Mouse (Mus musculus) embryonic facial prominence, embryonic 14.5 days (tissue): ENCODE measurements around the gene Tmem165. TPM values are rescaled to one million over a fixed set of nuclear protein-coding genes. Genes with fewer than 3 reads are reported as not detected.

Source experiments
- ATAC-seq: fragments of 200-750 bp; cut with Nextera tagmentation; 2 replicates; pipeline ENCODE4 v1.8.0; 2017; ENCODE audit warnings: low read depth, moderate number of reproducible peaks, moderate TSS enrichment
- DNase-seq: peaks from one replicate; pipeline ENCODE4 v3.0.0-alpha.2; 2015; ENCODE audit warnings: low spot score
- H3K27ac ChIP-seq: fragments of 300-500 bp; sonication (generic); replicated peaks from 2 replicates; pipeline ENCODE4 v1.5.1; 2014; ENCODE audit warnings: low read depth, mild to moderate bottlenecking, low read length, moderate library complexity
- H3K27me3 ChIP-seq: fragments of 300-500 bp; sonication (generic); replicated peaks from 2 replicates; pipeline ENCODE4 v1.6.1; 2014; ENCODE audit warnings: low read length; ENCODE audit not compliant: control insufficient read depth, insufficient read depth
- H3K36me3 ChIP-seq: fragments of 300-500 bp; sonication (generic); 2 replicates; pipeline ENCODE4 v1.6.1; 2014; ENCODE audit warnings: low read length, mixed read lengths; ENCODE audit not compliant: control insufficient read depth, insufficient read depth
- H3K4me1 ChIP-seq: fragments of 300-500 bp; sonication (generic); 2 replicates; pipeline ENCODE4 v1.6.1; 2014; ENCODE audit warnings: antibody characterized with exemption, low read length; ENCODE audit not compliant: control insufficient read depth, insufficient read depth
- H3K4me2 ChIP-seq: fragments of 300-500 bp; sonication (generic); 2 replicates; pipeline ENCODE4 v1.6.1; 2014; ENCODE audit warnings: low read depth, mild to moderate bottlenecking, low read length, moderate library complexity, mixed read lengths
- H3K4me3 ChIP-seq: fragments of 300-500 bp; sonication (generic); 2 replicates; pipeline ENCODE4 v1.5.1; 2014; ENCODE audit warnings: low read depth, mild to moderate bottlenecking, low read length
- H3K9ac ChIP-seq: fragments of 300-500 bp; sonication (generic); 2 replicates; pipeline ENCODE4 v1.6.1; 2014; ENCODE audit warnings: low read depth, mild to moderate bottlenecking, low read length, moderate library complexity, mixed read lengths
- H3K9me3 ChIP-seq: fragments of 300-500 bp; sonication (generic); 2 replicates; pipeline ENCODE4 v1.6.1; 2016; ENCODE audit warnings: low read length; ENCODE audit not compliant: control insufficient read depth
- WGBS: fragments of 180-500 bp; shearing (Covaris S2); extraction: QIAGEN DNeasy Blood & Tissue Kit; methylation state at CpG from one replicate; pipeline ENCODE4 v1.1.7; 2014; 5-methylcytosine and 5-hydroxymethylcytosine counted together
- polyA plus RNA-seq: library from polyadenylated mRNA; unstranded; fragments of >200 nt; fragmentation: Nextera tagmentation; extraction: Ambion mirVana; gene quantifications from 2 replicates; pipeline ENCODE4 v1.2.1, GENCODE M21; 2014

Gene Tmem165
- polyA plus RNA-seq, 1 experiment from 2014 or later, result 126 TPM

DNA sequence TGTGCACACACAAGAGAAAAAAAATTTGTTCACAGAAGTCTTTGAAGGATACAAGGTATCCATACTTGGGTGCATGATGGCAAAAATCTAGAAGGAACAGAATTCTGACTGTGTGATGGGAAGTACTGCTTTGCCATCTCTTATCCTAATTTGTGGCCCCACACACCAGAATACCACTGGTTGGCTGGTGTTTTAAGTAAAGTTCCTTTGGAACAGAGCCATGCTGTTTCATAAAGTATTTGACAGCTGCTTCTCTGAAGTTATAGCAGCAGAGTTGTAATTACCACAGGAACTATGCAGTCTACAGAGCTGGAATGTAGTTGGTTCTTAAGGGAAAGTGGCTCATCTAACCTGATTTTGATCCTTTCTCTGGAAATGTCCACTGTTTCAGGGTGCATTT lies 9.4 kb downstream of the Tmem165 start:
- Histone ChIP-seq H3K27ac (no peak overlapping the region), H3K4me2 (no peak overlapping the region), H3K27me3 (no peaks in the 10 kb centered on the region), H3K36me3 (peaks cover 16% of the 10 kb centered on the region), H3K4me3 (no peak overlapping the region), H3K9me3 (no peaks in the 10 kb centered on the region), H3K4me1 (no peaks in the 10 kb centered on the region), H3K9ac (no peak overlapping the region)
- ATAC-seq (no peak), DNase-seq (no peak)

DNA sequence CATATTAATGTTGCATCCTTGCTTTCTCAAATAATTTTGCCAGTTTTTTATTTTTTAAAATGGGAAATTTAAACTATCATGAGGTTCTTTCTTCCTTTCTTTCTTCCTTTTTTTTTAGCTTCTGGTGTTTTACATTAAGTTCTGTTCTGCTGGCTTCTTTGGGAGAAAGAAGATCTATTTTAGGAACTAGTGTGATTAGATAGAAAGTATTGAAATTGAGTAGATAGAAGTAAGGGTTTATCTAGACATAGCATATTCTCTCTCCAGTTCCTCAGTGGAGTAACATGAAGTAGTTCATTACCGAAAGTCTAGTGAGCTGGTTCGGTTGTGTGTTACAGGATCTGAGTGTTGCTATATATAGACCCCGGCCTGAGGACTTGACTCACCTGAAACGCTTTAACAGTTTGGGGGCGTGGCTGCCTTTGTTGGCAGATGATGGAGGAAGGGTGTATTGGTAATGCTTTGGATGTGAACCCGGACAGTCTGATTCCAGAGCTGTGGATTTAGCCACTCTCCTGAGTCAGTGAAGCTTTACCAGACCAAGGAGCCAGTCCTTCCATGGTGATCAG lies 10.8 kb downstream of the Tmem165 start:
- Histone ChIP-seq H3K4me2 (no peak overlapping the region), H3K4me3 (no peak overlapping the region), H3K27ac (no peak overlapping the region), H3K9me3 (no peaks in the 10 kb centered on the region), H3K9ac (no peak overlapping the region), H3K36me3 (peaks cover 23% of the 10 kb centered on the region), H3K27me3 (no peaks in the 10 kb centered on the region), H3K4me1 (no peaks in the 10 kb centered on the region)
- WGBS, result 68% methylated on average over 6 of the region's 6 CpGs
- DNase-seq (no peak), ATAC-seq (no peak)

DNA sequence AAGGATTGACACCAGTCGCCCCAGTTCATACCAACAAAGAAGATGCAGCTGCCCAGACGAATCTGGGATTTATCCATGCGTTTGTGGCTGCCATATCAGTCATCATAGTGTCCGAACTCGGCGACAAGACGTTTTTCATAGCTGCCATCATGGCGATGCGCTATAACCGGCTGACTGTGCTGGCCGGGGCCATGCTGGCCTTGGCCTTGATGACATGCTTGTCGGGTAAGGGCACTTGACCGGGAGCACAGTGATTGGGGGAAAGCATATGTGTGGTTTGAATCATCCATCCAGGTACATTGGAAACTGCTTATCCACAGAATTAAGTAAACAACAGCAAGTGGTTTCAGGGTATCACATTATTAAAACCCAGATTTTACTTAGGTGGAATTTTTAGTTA lies 15.7 kb downstream of the Tmem165 start:
- no peaks in the 10 kb centered on the region for H3K27me3 ChIP-seq
- no peak for ATAC-seq
- H3K9ac ChIP-seq, result no peak overlapping the region
- no peak overlapping the region for H3K27ac ChIP-seq
- H3K9me3 ChIP-seq, result no peaks in the 10 kb centered on the region
- peaks cover 64% of the 10 kb centered on the region for H3K36me3 ChIP-seq
- no peak overlapping the region for H3K4me2 ChIP-seq
- DNase-seq, result no peak
- H3K4me3 ChIP-seq, result no peak overlapping the region
- 93% methylated on average over 13 of the region's 13 CpGs for WGBS
- no peaks in the 10 kb centered on the region for H3K4me1 ChIP-seq

DNA sequence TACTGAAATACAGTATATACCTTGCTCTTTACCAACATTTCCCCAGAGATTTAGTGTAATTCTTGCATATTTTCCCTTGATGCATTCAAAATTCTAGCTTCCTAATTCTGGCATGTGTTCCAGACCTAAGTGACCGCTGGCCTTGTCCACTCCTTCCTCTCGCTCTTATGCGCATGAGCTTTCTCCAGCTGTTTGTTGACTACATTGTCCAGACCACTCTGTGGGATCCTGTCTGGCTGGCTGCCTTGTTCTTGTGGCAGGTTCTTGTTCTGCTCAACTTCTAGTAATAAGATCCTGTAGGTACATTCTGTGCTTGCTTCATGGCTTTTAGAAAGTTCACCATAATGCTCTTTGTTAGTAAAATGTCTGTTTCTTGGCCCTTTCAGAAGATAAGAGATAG lies 19.5 kb downstream of the Tmem165 start:
- DNase-seq (no peak), ATAC-seq (no peak)
- Histone ChIP-seq H3K36me3 (peaks cover 91% of the 10 kb centered on the region), H3K9ac (no peak overlapping the region), H3K27ac (no peak overlapping the region), H3K4me1 (no peaks in the 10 kb centered on the region), H3K4me3 (no peak overlapping the region), H3K9me3 (no peaks in the 10 kb centered on the region), H3K4me2 (no peak overlapping the region), H3K27me3 (no peaks in the 10 kb centered on the region)
- 84% methylated on average over 3 of the region's 3 CpGs for WGBS

DNA sequence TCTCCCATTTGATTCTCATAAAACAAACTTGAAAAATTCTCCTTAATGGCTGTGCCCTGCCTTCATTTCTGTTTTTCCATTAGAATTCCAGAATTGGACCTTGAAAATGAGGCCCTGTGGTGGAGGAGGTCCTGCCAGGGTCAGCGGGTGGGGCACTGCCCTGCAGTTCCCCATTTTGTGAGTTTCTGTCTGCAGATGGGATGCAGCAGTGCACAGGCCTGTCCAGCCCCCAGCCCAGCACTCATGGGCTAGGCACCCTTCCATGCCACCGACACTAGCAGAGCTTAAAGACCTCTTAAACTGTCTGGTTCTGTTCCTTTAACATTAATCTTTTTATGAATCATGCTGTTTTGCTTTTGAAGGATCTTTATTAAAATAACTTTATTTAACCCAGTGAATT lies 22.2 kb downstream of the Tmem165 start:
- no peaks in the 10 kb centered on the region for H3K4me1 ChIP-seq

DNA sequence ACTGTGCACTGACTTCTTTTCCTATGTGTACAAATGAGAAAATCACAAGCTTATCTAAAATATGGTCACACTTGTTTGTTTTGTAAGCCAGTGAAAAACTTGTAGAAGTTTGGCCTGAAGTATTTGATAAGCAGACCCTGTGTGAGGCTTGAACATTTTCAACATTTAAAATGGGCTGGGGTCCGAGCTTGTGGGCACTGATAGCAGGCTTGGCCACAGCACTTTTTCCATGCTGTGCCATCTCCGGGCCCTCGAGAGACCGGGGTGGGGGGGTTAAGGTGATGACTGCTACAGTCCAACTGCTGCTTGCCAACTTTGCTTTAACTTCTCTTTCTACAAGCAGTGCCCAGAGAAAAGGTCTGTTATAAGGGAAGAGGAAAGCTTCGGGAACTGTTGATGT lies 24.4 kb downstream of the Tmem165 start:
- Histone ChIP-seq H3K27ac (no peak overlapping the region), H3K9me3 (no peaks in the 10 kb centered on the region), H3K36me3 (peaks cover 92% of the 10 kb centered on the region), H3K9ac (no peak overlapping the region), H3K4me1 (no peaks in the 10 kb centered on the region), H3K27me3 (no peaks in the 10 kb centered on the region), H3K4me3 (no peak overlapping the region), H3K4me2 (no peak overlapping the region)
- DNase-seq (no peak), ATAC-seq (no peak)
- 87% methylated on average over 5 of the region's 5 CpGs for WGBS

More for the DNA sequence above, 22.2 kb downstream of the Tmem165 start:
- Histone ChIP-seq H3K9me3 (no peaks in the 10 kb centered on the region), H3K4me3 (no peak overlapping the region), H3K27ac (no peak overlapping the region), H3K4me2 (no peak overlapping the region), H3K27me3 (no peaks in the 10 kb centered on the region), H3K36me3 (peaks cover 94% of the 10 kb centered on the region), H3K9ac (no peak overlapping the region)
- ATAC-seq (no peak), DNase-seq (no peak)
- WGBS, result 97% methylated on average over 2 of the region's 2 CpGs

DNA sequence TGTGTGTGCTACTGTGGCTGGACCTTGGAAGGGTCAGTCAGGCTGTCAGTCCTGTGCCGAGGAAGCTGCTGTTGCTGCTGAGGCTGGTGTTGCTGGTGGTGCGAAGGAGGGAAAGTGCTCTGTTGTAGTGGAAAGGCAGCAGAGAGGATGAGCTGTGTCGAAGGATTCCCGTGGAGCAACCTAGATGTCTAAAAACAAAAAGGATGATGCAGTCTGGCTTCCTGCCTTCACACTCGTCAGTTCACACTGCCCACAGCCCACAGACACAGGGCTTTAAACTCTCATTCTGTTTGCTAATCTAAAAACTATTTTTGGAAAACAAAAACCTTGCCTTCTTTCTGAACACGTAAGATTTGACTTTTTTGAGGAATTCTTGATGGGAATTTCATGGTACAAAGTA lies 33.0 kb downstream of the Tmem165 start:
- 71% methylated on average over 6 of the region's 6 CpGs for WGBS
- H3K4me3 ChIP-seq, result no peak overlapping the region
- DNase-seq (no peak), ATAC-seq (no peak)
- no peak overlapping the region for H3K4me2 ChIP-seq
- H3K27me3 ChIP-seq, result no peaks in the 10 kb centered on the region
- no peaks in the 10 kb centered on the region for H3K4me1 ChIP-seq
- H3K9me3 ChIP-seq, result no peaks in the 10 kb centered on the region
- H3K27ac ChIP-seq, result no peak overlapping the region
- no peak overlapping the region for H3K9ac ChIP-seq
- peaks cover 36% of the 10 kb centered on the region for H3K36me3 ChIP-seq

DNA sequence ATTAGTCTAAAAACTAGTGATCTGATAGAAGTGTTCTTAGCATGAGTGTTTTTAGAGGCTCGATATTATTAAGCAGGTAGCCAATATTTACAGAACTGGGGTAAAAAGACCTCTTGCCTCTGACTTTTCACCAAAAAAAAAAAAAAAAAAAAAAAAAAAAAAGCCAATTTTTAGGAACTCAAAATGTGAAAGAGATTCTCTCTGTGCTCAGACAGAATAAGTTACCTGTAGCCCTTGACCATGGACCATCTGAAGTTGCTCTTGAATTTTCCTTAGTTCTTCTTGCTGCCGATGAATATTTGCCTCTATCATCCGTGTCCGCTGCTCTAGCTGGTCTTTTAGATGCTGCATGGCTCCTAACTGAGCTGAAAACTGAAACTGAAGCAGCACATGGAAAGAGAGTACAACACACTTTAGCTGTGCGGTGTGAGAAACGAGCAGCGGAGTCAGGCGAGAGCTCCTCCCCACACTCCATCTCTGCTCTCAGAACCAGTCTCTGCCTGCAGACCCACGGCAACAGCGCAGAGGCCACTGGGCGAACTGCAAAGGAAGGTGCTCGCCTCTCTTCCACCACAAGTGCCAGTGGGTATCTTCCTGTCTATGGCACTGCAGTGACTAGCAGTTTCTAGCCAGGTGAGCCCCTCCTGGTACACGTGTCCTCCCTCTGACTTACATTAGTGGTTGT lies 47.6 kb downstream of the Tmem165 start:
- no peaks in the 10 kb centered on the region for H3K4me1 ChIP-seq
- peaks cover 65% of the 10 kb centered on the region for H3K36me3 ChIP-seq
- ATAC-seq, result no peak
- 91% methylated on average over 13 of the region's 13 CpGs for WGBS
- no peak overlapping the region for H3K27ac ChIP-seq
- no peak for DNase-seq
- H3K9ac ChIP-seq, result no peak overlapping the region
- no peak overlapping the region for H3K4me2 ChIP-seq
- H3K9me3 ChIP-seq, result no peaks in the 10 kb centered on the region
- H3K27me3 ChIP-seq, result no peaks in the 10 kb centered on the region
- H3K4me3 ChIP-seq, result no peak overlapping the region

DNA sequence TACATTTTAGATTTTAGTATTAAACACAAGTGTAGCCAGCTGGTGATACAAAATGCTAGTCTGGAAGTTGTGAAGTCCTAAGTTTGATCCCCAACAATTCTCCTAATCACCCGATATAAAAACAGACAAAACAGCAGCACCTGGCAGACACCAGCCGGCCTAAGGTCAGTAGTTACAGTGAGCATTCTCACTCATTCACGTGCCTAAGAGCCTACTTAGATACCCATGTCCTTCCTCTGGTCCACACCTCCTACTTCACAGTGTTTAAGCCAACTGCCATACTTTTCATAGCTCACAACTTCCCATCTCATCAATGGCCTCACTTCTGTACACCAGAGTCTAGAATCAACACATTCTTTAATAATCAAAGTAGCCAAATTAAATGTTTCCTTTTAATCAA lies 59.6 kb downstream of the Tmem165 start:
- Histone ChIP-seq H3K4me1 (no peaks in the 10 kb centered on the region), H3K9ac (no peak overlapping the region), H3K27me3 (no peaks in the 10 kb centered on the region), H3K27ac (no peak overlapping the region), H3K4me2 (no peak overlapping the region), H3K36me3 (peaks cover 39% of the 10 kb centered on the region), H3K9me3 (no peaks in the 10 kb centered on the region), H3K4me3 (no peak overlapping the region)
- ATAC-seq (no peak), DNase-seq (no peak)
- 86% methylated on average over 3 of the region's 3 CpGs for WGBS
